Mouse (Mus musculus): Measurements from ENCODE around the gene Cutal. TPM values are rescaled to one million over a fixed set of nuclear protein-coding genes. Genes with fewer than 3 reads are reported as not detected.
A peak's percentile ranks its signal among the peaks of the same experiment; 100 is the strongest.

Cutal gene
- polyA plus RNA-seq, 2 experiments = 0.06 TPM; not detected in 1

GRCm38 (mm10) chr2:34874816-34875345 is 685 bp downstream of the Cutal start, which contains the start of gene Psmd5:
Gene Psmd5, minus strand, starts transcription at chr2:34874968.
- no peak within 1 kb of the TSS for H3K4me3 ChIP-seq (replicated peaks; ENCODE audit: low read length)
- H3K4me1 ChIP-seq (ENCODE audit: control insufficient read depth, insufficient read depth, low read length) = peaks cover 5% of the 10 kb centered on the region
- peaks cover 25% of the 10 kb centered on the region for H3K27me3 ChIP-seq (ENCODE audit: control insufficient read depth, insufficient read depth, low read length)
- 10% methylated on average over 8 of the region's 8 CpGs for WGBS
- no peaks in the 10 kb centered on the region for H3K36me3 ChIP-seq (ENCODE audit: control insufficient read depth, insufficient read depth, low read length)
- no peak within 1 kb of the TSS for H3K27ac ChIP-seq (replicated peaks; ENCODE audit: low read depth, low read length)
- ATAC-seq (ENCODE audit: low FRiP score, low read depth) (no peak), DNase-seq (ENCODE audit: low spot score) (no peak)
- TF ChIP-seq POLR2A (IDR thresholded peaks at IDR 0.05; ENCODE audit: borderline replicate concordance, extremely low read depth, insufficient read depth, insufficient read length) = no peak
- no peak within 1 kb of the TSS; the same call in 1 of the 2 replicates for H3K9ac ChIP-seq (ENCODE audit: low read depth, low read length, severe bottlenecking)
- H3K4me2 ChIP-seq (replicated peaks; ENCODE audit: low read depth, low read length, severe bottlenecking) = 0 out of 2 replicates have a peak within 1 kb of the TSS, but pooled peaks have one; percentile 19
- H3K9me3 ChIP-seq (ENCODE audit: control insufficient read depth, low read length) = no peaks in the 10 kb centered on the region

- 0 out of 2 replicates have a peak, but pooled peaks cover 2% of the 10 kb centered on the region for H3K27me3 ChIP-seq (ENCODE audit: control insufficient read depth, insufficient read depth, low read length)
- no peaks in the 10 kb centered on the region for H3K9me3 ChIP-seq (ENCODE audit: control insufficient read depth, low read length)
- no peak overlapping the region for H3K4me2 ChIP-seq (replicated peaks; ENCODE audit: low read depth, low read length, severe bottlenecking)
- WGBS = 82% methylated on average over 10 of the region's 10 CpGs
- no peak for TF ChIP-seq POLR2A (IDR thresholded peaks at IDR 0.05; ENCODE audit: borderline replicate concordance, extremely low read depth, insufficient read depth, insufficient read length)
- ATAC-seq (ENCODE audit: low FRiP score, low read depth) (no peak), DNase-seq (ENCODE audit: low spot score) (no peak)
- no peaks in the 10 kb centered on the region for H3K4me1 ChIP-seq (ENCODE audit: control insufficient read depth, insufficient read depth, low read length)
- H3K36me3 ChIP-seq (ENCODE audit: control insufficient read depth, insufficient read depth, low read length) = no peaks in the 10 kb centered on the region
- no peak overlapping the region for H3K9ac ChIP-seq (ENCODE audit: low read depth, low read length, severe bottlenecking)
- no peak overlapping the region for H3K4me3 ChIP-seq (replicated peaks; ENCODE audit: low read length)
- H3K27ac ChIP-seq (replicated peaks; ENCODE audit: low read depth, low read length) = no peak overlapping the region
Measured at GRCm38 (mm10) chr2:34880054-34880453, 5.9 kb downstream of the Cutal start.

GRCm38 (mm10) chr2:34882757-34883156 is 8.6 kb downstream of the Cutal start:
- no peaks in the 10 kb centered on the region for H3K4me1 ChIP-seq (ENCODE audit: control insufficient read depth, insufficient read depth, low read length)
- 92% methylated on average over 2 of the region's 2 CpGs for WGBS
- H3K27me3 ChIP-seq (ENCODE audit: control insufficient read depth, insufficient read depth, low read length) = no peaks in the 10 kb centered on the region
- H3K9me3 ChIP-seq (ENCODE audit: control insufficient read depth, low read length) = no peaks in the 10 kb centered on the region
- H3K9ac ChIP-seq (ENCODE audit: low read depth, low read length, severe bottlenecking) = no peak overlapping the region
- H3K36me3 ChIP-seq (ENCODE audit: control insufficient read depth, insufficient read depth, low read length) = no peaks in the 10 kb centered on the region
- TF ChIP-seq POLR2A (IDR thresholded peaks at IDR 0.05; ENCODE audit: borderline replicate concordance, extremely low read depth, insufficient read depth, insufficient read length) = no peak
- no peak overlapping the region for H3K4me3 ChIP-seq (replicated peaks; ENCODE audit: low read length)
- DNase-seq (ENCODE audit: low spot score) = no peak
- no peak overlapping the region for H3K4me2 ChIP-seq (replicated peaks; ENCODE audit: low read depth, low read length, severe bottlenecking)
- no peak for ATAC-seq (ENCODE audit: low FRiP score, low read depth)
- H3K27ac ChIP-seq (replicated peaks; ENCODE audit: low read depth, low read length) = no peak overlapping the region

- no peak overlapping the region for H3K4me3 ChIP-seq (replicated peaks; ENCODE audit: low read length)
- WGBS = 44% methylated on average over 5 of the region's 5 CpGs
- H3K36me3 ChIP-seq (ENCODE audit: control insufficient read depth, insufficient read depth, low read length) = no peaks in the 10 kb centered on the region
- no peaks in the 10 kb centered on the region for H3K27me3 ChIP-seq (ENCODE audit: control insufficient read depth, insufficient read depth, low read length)
- ATAC-seq (ENCODE audit: low FRiP score, low read depth) (no peak), DNase-seq (ENCODE audit: low spot score) (no peak)
- H3K4me1 ChIP-seq (ENCODE audit: control insufficient read depth, insufficient read depth, low read length) = no peaks in the 10 kb centered on the region
- H3K9me3 ChIP-seq (ENCODE audit: control insufficient read depth, low read length) = no peaks in the 10 kb centered on the region
- no peak overlapping the region for H3K27ac ChIP-seq (replicated peaks; ENCODE audit: low read depth, low read length)
- H3K9ac ChIP-seq (ENCODE audit: low read depth, low read length, severe bottlenecking) = no peak overlapping the region
- TF ChIP-seq POLR2A (IDR thresholded peaks at IDR 0.05; ENCODE audit: borderline replicate concordance, extremely low read depth, insufficient read depth, insufficient read length) = no peak
- no peak overlapping the region for H3K4me2 ChIP-seq (replicated peaks; ENCODE audit: low read depth, low read length, severe bottlenecking)
Measured at GRCm38 (mm10) chr2:34883190-34883589, 9.0 kb downstream of the Cutal start.

- TF ChIP-seq POLR2A (IDR thresholded peaks at IDR 0.05; ENCODE audit: borderline replicate concordance, extremely low read depth, insufficient read depth, insufficient read length) = no peak
- DNase-seq (ENCODE audit: low spot score) (no peak), ATAC-seq (ENCODE audit: low FRiP score, low read depth) (no peak)
- Histone ChIP-seq H3K27ac (replicated peaks; ENCODE audit: low read depth, low read length) (no peak overlapping the region), H3K4me2 (replicated peaks; ENCODE audit: low read depth, low read length, severe bottlenecking) (no peak overlapping the region), H3K36me3 (ENCODE audit: control insufficient read depth, insufficient read depth, low read length) (no peaks in the 10 kb centered on the region), H3K9me3 (ENCODE audit: control insufficient read depth, low read length) (no peaks in the 10 kb centered on the region), H3K4me3 (replicated peaks; ENCODE audit: low read length) (no peak overlapping the region), H3K9ac (ENCODE audit: low read depth, low read length, severe bottlenecking) (no peak overlapping the region), H3K27me3 (ENCODE audit: control insufficient read depth, insufficient read depth, low read length) (no peaks in the 10 kb centered on the region), H3K4me1 (ENCODE audit: control insufficient read depth, insufficient read depth, low read length) (no peaks in the 10 kb centered on the region)
- 56% methylated on average over 2 of the region's 2 CpGs for WGBS
Measured at GRCm38 (mm10) chr2:34884186-34884585, 10.0 kb downstream of the Cutal start.

Data from limb, embryonic 14.5 days (tissue).